Mouse (Mus musculus): ENCODE results near the gene 1190005I06Rik. TPM values are rescaled to one million over a fixed set of nuclear protein-coding genes. Genes with fewer than 3 reads are reported as not detected.

1190005I06Rik gene
- polyA plus RNA-seq, 1 experiment = 1.6 TPM

GRCm38 (mm10) chr8:120620441-120620840 lies 27.0 kb downstream of the 1190005I06Rik start:
- no peak for TF ChIP-seq CTCF (IDR thresholded peaks at IDR 0.05; ENCODE audit: extremely low read depth, insufficient read length, insufficient replicate concordance, low read depth, low read length)
- TF ChIP-seq POLR2A (IDR thresholded peaks at IDR 0.05; ENCODE audit: low read depth, low read length) = no peak
- H3K27me3 ChIP-seq (ENCODE audit: control insufficient read depth, insufficient read depth, low read length) = no peaks in the 10 kb centered on the region
- no peaks in the 10 kb centered on the region for H3K36me3 ChIP-seq (ENCODE audit: control insufficient read depth, insufficient read depth, low read length)
- H3K27ac ChIP-seq (ENCODE audit: insufficient read depth, low read depth, low read length) = no peak overlapping the region
- 50% methylated on average over 7 of the region's 7 CpGs for WGBS
- H3K4me1 ChIP-seq (ENCODE audit: control insufficient read depth, insufficient read depth, insufficient read length, low read length) = peaks cover 6% of the 10 kb centered on the region; the same call in 1 of the 2 replicates
- H3K4me3 ChIP-seq (ENCODE audit: low read depth, low read length) = no peak overlapping the region

- 60% methylated on average over 11 of the region's 11 CpGs for WGBS
- Histone ChIP-seq H3K27ac (ENCODE audit: insufficient read depth, low read depth, low read length) (no peak overlapping the region), H3K4me1 (ENCODE audit: control insufficient read depth, insufficient read depth, insufficient read length, low read length) (peaks cover 6% of the 10 kb centered on the region; the same call in 1 of the 2 replicates), H3K27me3 (ENCODE audit: control insufficient read depth, insufficient read depth, low read length) (no peaks in the 10 kb centered on the region), H3K36me3 (ENCODE audit: control insufficient read depth, insufficient read depth, low read length) (no peaks in the 10 kb centered on the region), H3K4me3 (ENCODE audit: low read depth, low read length) (no peak overlapping the region)
- no peak for TF ChIP-seq CTCF (IDR thresholded peaks at IDR 0.05; ENCODE audit: extremely low read depth, insufficient read length, insufficient replicate concordance, low read depth, low read length)
- TF ChIP-seq POLR2A (IDR thresholded peaks at IDR 0.05; ENCODE audit: low read depth, low read length) = no peak
Observed at GRCm38 (mm10) chr8:120619235-120620180, 27.9 kb downstream of the 1190005I06Rik start.

GRCm38 (mm10) chr8:120618110-120618509 lies 29.3 kb downstream of the 1190005I06Rik start:
- no peaks in the 10 kb centered on the region for H3K27me3 ChIP-seq (ENCODE audit: control insufficient read depth, insufficient read depth, low read length)
- under 1% methylated on average over 6 of the region's 6 CpGs for WGBS
- no peaks in the 10 kb centered on the region for H3K36me3 ChIP-seq (ENCODE audit: control insufficient read depth, insufficient read depth, low read length)
- TF ChIP-seq POLR2A (IDR thresholded peaks at IDR 0.05; ENCODE audit: low read depth, low read length) (no peak), CTCF (IDR thresholded peaks at IDR 0.05; ENCODE audit: extremely low read depth, insufficient read length, insufficient replicate concordance, low read depth, low read length) (peak; percentile 97)
- H3K4me3 ChIP-seq (ENCODE audit: low read depth, low read length) = no peak overlapping the region
- H3K4me1 ChIP-seq (ENCODE audit: control insufficient read depth, insufficient read depth, insufficient read length, low read length) = peaks cover 6% of the 10 kb centered on the region; the same call in 1 of the 2 replicates
- no peak overlapping the region for H3K27ac ChIP-seq (ENCODE audit: insufficient read depth, low read depth, low read length)

GRCm38 (mm10) chr8:120616663-120617626 lies 30.5 kb downstream of the 1190005I06Rik start:
- Histone ChIP-seq H3K4me3 (ENCODE audit: low read depth, low read length) (no peak overlapping the region), H3K36me3 (ENCODE audit: control insufficient read depth, insufficient read depth, low read length) (no peaks in the 10 kb centered on the region), H3K27me3 (ENCODE audit: control insufficient read depth, insufficient read depth, low read length) (no peaks in the 10 kb centered on the region), H3K27ac (ENCODE audit: insufficient read depth, low read depth, low read length) (no peak overlapping the region), H3K4me1 (ENCODE audit: control insufficient read depth, insufficient read depth, insufficient read length, low read length) (peaks cover 6% of the 10 kb centered on the region; the same call in 1 of the 2 replicates)
- 78% methylated on average over 7 of the region's 8 CpGs for WGBS
- no peak for TF ChIP-seq CTCF (IDR thresholded peaks at IDR 0.05; ENCODE audit: extremely low read depth, insufficient read length, insufficient replicate concordance, low read depth, low read length)
- TF ChIP-seq POLR2A (IDR thresholded peaks at IDR 0.05; ENCODE audit: low read depth, low read length) = no peak

- Histone ChIP-seq H3K27ac (ENCODE audit: insufficient read depth, low read depth, low read length) (no peak overlapping the region), H3K36me3 (ENCODE audit: control insufficient read depth, insufficient read depth, low read length) (no peaks in the 10 kb centered on the region), H3K4me3 (ENCODE audit: low read depth, low read length) (no peak overlapping the region), H3K27me3 (ENCODE audit: control insufficient read depth, insufficient read depth, low read length) (no peaks in the 10 kb centered on the region), H3K4me1 (ENCODE audit: control insufficient read depth, insufficient read depth, insufficient read length, low read length) (no peaks in the 10 kb centered on the region)
- no peak for TF ChIP-seq POLR2A (IDR thresholded peaks at IDR 0.05; ENCODE audit: low read depth, low read length)
- TF ChIP-seq CTCF (IDR thresholded peaks at IDR 0.05; ENCODE audit: extremely low read depth, insufficient read length, insufficient replicate concordance, low read depth, low read length) = no peak
- WGBS = 88% methylated on average over 3 of the region's 3 CpGs
Observed at GRCm38 (mm10) chr8:120614491-120614890, 32.9 kb downstream of the 1190005I06Rik start.

GRCm38 (mm10) chr8:120610824-120611223 lies 36.6 kb downstream of the 1190005I06Rik start:
- WGBS = 86% methylated on average over 6 of the region's 6 CpGs

More at GRCm38 (mm10) chr8:120610824-120611223, 36.6 kb downstream of the 1190005I06Rik start:
- Histone ChIP-seq H3K4me3 (ENCODE audit: low read depth, low read length) (no peak overlapping the region), H3K36me3 (ENCODE audit: control insufficient read depth, insufficient read depth, low read length) (no peaks in the 10 kb centered on the region), H3K4me1 (ENCODE audit: control insufficient read depth, insufficient read depth, insufficient read length, low read length) (no peaks in the 10 kb centered on the region), H3K27ac (ENCODE audit: insufficient read depth, low read depth, low read length) (no peak overlapping the region), H3K27me3 (ENCODE audit: control insufficient read depth, insufficient read depth, low read length) (no peaks in the 10 kb centered on the region)
- TF ChIP-seq POLR2A (IDR thresholded peaks at IDR 0.05; ENCODE audit: low read depth, low read length) (no peak), CTCF (IDR thresholded peaks at IDR 0.05; ENCODE audit: extremely low read depth, insufficient read length, insufficient replicate concordance, low read depth, low read length) (no peak)

Data from small intestine, adult 2 months (tissue).